Mouse (Mus musculus) heart, embryonic 10.5 days (tissue): ENCODE measurements around the gene Nxf7. TPM values are rescaled to one million over a fixed set of nuclear protein-coding genes. Genes with fewer than 3 reads are reported as not detected.
"Not testable (repeated sequence)": the region's sequence is repeated elsewhere in the genome, so short reads cannot be mapped to it uniquely, and the experiment has no call there.

Experiments
- DNase-seq: peaks from one replicate; pipeline ENCODE4 v3.0.0-alpha.2; 2017; ENCODE audit warnings: low spot score
- H3K27ac ChIP-seq: fragments of 300-500 bp; sonication (generic); 2 replicates; pipeline ENCODE4 v1.5.1; 2016; ENCODE audit warnings: mild to moderate bottlenecking
- H3K27me3 ChIP-seq: fragments of 300-500 bp; sonication (generic); 2 replicates; pipeline ENCODE4 v1.6.1; 2016; ENCODE audit warnings: mild to moderate bottlenecking; ENCODE audit not compliant: poor library complexity, insufficient read depth, severe bottlenecking
- H3K36me3 ChIP-seq: fragments of 300-500 bp; sonication (generic); 2 replicates; pipeline ENCODE4 v1.6.1; 2016; ENCODE audit warnings: mild to moderate bottlenecking, moderate library complexity
- H3K4me1 ChIP-seq: fragments of 300-500 bp; sonication (generic); 2 replicates; pipeline ENCODE4 v1.6.1; 2016; ENCODE audit warnings: mild to moderate bottlenecking
- H3K4me3 ChIP-seq: fragments of 300-500 bp; sonication (generic); 2 replicates; pipeline ENCODE4 v1.5.1; 2016; ENCODE audit warnings: mild to moderate bottlenecking, moderate library complexity
- H3K9me3 ChIP-seq: fragments of 300-500 bp; sonication (generic); 2 replicates; pipeline ENCODE4 v1.6.1; 2016; ENCODE audit warnings: mild to moderate bottlenecking, moderate library complexity
- WGBS: fragments of 180-500 bp; shearing (Covaris S2); methylation state at CpG from one replicate; pipeline ENCODE4 v1.1.7; 2016; 5-methylcytosine and 5-hydroxymethylcytosine counted together
- polyA plus RNA-seq: library from polyadenylated mRNA; unstranded; fragments of >200 nt; fragmentation: Nextera tagmentation; extraction: Ambion mirVana; gene quantifications from 2 replicates; pipeline ENCODE4 v1.2.1, GENCODE M21; 2016

Gene Nxf7
- 0.25 and 0.38 TPM in 2 replicates for polyA plus RNA-seq

- H3K36me3 ChIP-seq = no peaks in the 10 kb centered on the region
- no peaks in the 10 kb centered on the region for H3K4me1 ChIP-seq
- WGBS = 69% methylated on average over 2 of the region's 2 CpGs
- no peaks in the 10 kb centered on the region for H3K27me3 ChIP-seq
- no peaks in the 10 kb centered on the region for H3K9me3 ChIP-seq
- H3K27ac ChIP-seq = no peak within 1 kb of the TSS
- no peak for DNase-seq
- H3K4me3 ChIP-seq = no peak within 1 kb of the TSS
Measured at GRCm38 (mm10) chrX:135598677-135599076, at the start of gene Nxf7. Gene Nxf7 (minus strand): TSS chrX:135598777.

- 84% methylated on average over 11 of the region's 11 CpGs for WGBS
- no peak within 1 kb of the TSS for H3K27ac ChIP-seq
- H3K4me3 ChIP-seq = no peak within 1 kb of the TSS
- no peaks in the 10 kb centered on the region for H3K36me3 ChIP-seq
- no peak for DNase-seq
- H3K27me3 ChIP-seq = no peaks in the 10 kb centered on the region
- H3K4me1 ChIP-seq = no peaks in the 10 kb centered on the region
- H3K9me3 ChIP-seq = no peaks in the 10 kb centered on the region
Measured at GRCm38 (mm10) chrX:135627605-135628004, 29.0 kb upstream of the Nxf7 start, which contains the start of gene Prame. Gene Prame (minus strand): TSS chrX:135627705.

GRCm38 (mm10) chrX:135601298-135602029 is 2.9 kb upstream of the Nxf7 start:
- H3K27me3 ChIP-seq = not testable (repeated sequence)
- 65% methylated on average over 3 of the region's 3 CpGs for WGBS

GRCm38 (mm10) chrX:135598096-135598495 is 481 bp downstream of the Nxf7 start:
- no peak for DNase-seq
- no peaks in the 10 kb centered on the region for H3K9me3 ChIP-seq
- no peaks in the 10 kb centered on the region for H3K27me3 ChIP-seq
- H3K27ac ChIP-seq = no peak overlapping the region
- H3K4me3 ChIP-seq = no peak overlapping the region
- H3K36me3 ChIP-seq = no peaks in the 10 kb centered on the region
- H3K4me1 ChIP-seq = no peaks in the 10 kb centered on the region
- 62% methylated on average over 13 of the region's 13 CpGs for WGBS

More at GRCm38 (mm10) chrX:135601298-135602029, 2.9 kb upstream of the Nxf7 start:
- H3K9me3 ChIP-seq, H3K27ac ChIP-seq, H3K36me3 ChIP-seq, DNase-seq, H3K4me3 ChIP-seq, H3K4me1 ChIP-seq: not testable (repeated sequence)

GRCm38 (mm10) chrX:135576412-135576811 is 22.2 kb downstream of the Nxf7 start:
- 88% methylated on average over 1 of the region's 1 CpGs for WGBS
- Histone ChIP-seq H3K4me3 (no peak overlapping the region), H3K36me3 (no peaks in the 10 kb centered on the region), H3K4me1 (no peaks in the 10 kb centered on the region), H3K9me3 (no peaks in the 10 kb centered on the region), H3K27ac (no peak overlapping the region), H3K27me3 (no peaks in the 10 kb centered on the region)
- no peak for DNase-seq

- not testable (repeated sequence) for H3K27me3 ChIP-seq, DNase-seq, H3K4me1 ChIP-seq, H3K4me3 ChIP-seq, H3K36me3 ChIP-seq, H3K9me3 ChIP-seq
- 37% methylated on average over 9 of the region's 9 CpGs for WGBS
- H3K27ac ChIP-seq = peak overlapping the region; percentile 56; the same call in 1 of the 2 replicates
Measured at GRCm38 (mm10) chrX:135574958-135575628, 23.5 kb downstream of the Nxf7 start.

GRCm38 (mm10) chrX:135574261-135574957 is 24.2 kb downstream of the Nxf7 start:
- H3K27ac ChIP-seq = 0 out of 2 replicates have a peak overlapping the region, but pooled peaks have one; percentile 56
- 19% methylated on average over 8 of the region's 8 CpGs for WGBS
- DNase-seq = peak; percentile 76
- H3K27me3 ChIP-seq, H3K4me3 ChIP-seq, H3K9me3 ChIP-seq, H3K4me1 ChIP-seq, H3K36me3 ChIP-seq: not testable (repeated sequence)

- not testable (repeated sequence) for H3K4me3 ChIP-seq, H3K4me1 ChIP-seq, H3K9me3 ChIP-seq, H3K36me3 ChIP-seq, DNase-seq, H3K27me3 ChIP-seq, H3K27ac ChIP-seq
- WGBS = 31% methylated on average over 2 of the region's 2 CpGs
Measured at GRCm38 (mm10) chrX:135569467-135569866, 29.1 kb downstream of the Nxf7 start.

- H3K4me1 ChIP-seq, DNase-seq, H3K4me3 ChIP-seq, H3K9me3 ChIP-seq, H3K27me3 ChIP-seq, H3K36me3 ChIP-seq, H3K27ac ChIP-seq: not testable (repeated sequence)
- 52% methylated on average over 4 of the region's 4 CpGs for WGBS
Measured at GRCm38 (mm10) chrX:135564934-135565333, 33.6 kb downstream of the Nxf7 start.

GRCm38 (mm10) chrX:135562841-135563240 is 35.7 kb downstream of the Nxf7 start:
- 27% methylated on average over 2 of the region's 2 CpGs for WGBS
- no peaks in the 10 kb centered on the region for H3K27me3 ChIP-seq
- no peak overlapping the region for H3K27ac ChIP-seq
- no peaks in the 10 kb centered on the region for H3K4me1 ChIP-seq
- DNase-seq = no peak
- H3K9me3 ChIP-seq = no peaks in the 10 kb centered on the region
- no peaks in the 10 kb centered on the region for H3K36me3 ChIP-seq
- H3K4me3 ChIP-seq = no peak overlapping the region

- H3K4me1 ChIP-seq, H3K27ac ChIP-seq, DNase-seq, H3K9me3 ChIP-seq, H3K4me3 ChIP-seq, H3K27me3 ChIP-seq, H3K36me3 ChIP-seq: not testable (repeated sequence)
- WGBS = 52% methylated on average over 2 of the region's 2 CpGs
Measured at GRCm38 (mm10) chrX:135561693-135562092, 36.9 kb downstream of the Nxf7 start.

- 33% methylated on average over 4 of the region's 4 CpGs for WGBS
- not testable (repeated sequence) for H3K4me1 ChIP-seq, H3K36me3 ChIP-seq, H3K27me3 ChIP-seq, DNase-seq, H3K27ac ChIP-seq, H3K9me3 ChIP-seq, H3K4me3 ChIP-seq
Measured at GRCm38 (mm10) chrX:135560933-135561332, 37.6 kb downstream of the Nxf7 start.

- DNase-seq, H3K36me3 ChIP-seq, H3K27ac ChIP-seq, H3K4me1 ChIP-seq, H3K9me3 ChIP-seq, H3K4me3 ChIP-seq, H3K27me3 ChIP-seq: not testable (repeated sequence)
- WGBS = 33% methylated on average over 8 of the region's 8 CpGs
Measured at GRCm38 (mm10) chrX:135559665-135560064, 38.9 kb downstream of the Nxf7 start.
